Comparison of ENCODE assay signal across 1 mouse cellular context in the genomic region with DNA sequence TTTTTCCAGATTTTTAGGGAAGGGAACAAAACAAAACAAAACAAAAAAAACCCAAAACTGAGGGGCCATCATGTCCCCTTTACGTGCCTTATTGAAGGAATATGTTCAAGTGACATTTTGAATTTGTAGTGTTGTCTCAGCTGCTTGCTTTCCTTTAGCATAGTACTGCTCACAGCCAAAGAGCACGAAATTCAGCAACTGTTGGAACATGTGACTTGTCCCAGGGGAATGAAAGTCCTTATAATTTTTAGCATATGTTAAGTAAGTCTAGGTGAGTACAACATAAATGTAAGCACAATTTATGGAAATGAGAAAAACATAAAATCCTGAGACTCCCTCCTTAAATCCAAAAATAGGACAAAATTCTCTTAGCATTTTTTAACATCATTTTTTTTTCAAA.
TF ChIP-seq lines count a peak whose summit lies in the region.

No protein-coding gene starts in this region.

TF ChIP-seq in myocyte, 11 proteins besides CTCF, POLR2A, EP300 and RAD21 (continued from another document):
- TF ChIP-seq TCF12 (IDR thresholded peaks at IDR 0.05; ENCODE audit: insufficient read depth, poor library complexity, severe bottlenecking), result no peak
- no peak for TF ChIP-seq POLR2AphosphoS2 (IDR thresholded peaks at IDR 0.05; ENCODE audit: insufficient read length, low read depth)
